Mouse (Mus musculus) megakaryocyte, embryonic 14.5 days (primary cell): ENCODE results near the gene Phkb. TPM values are rescaled to one million over a fixed set of nuclear protein-coding genes. Genes with fewer than 3 reads are reported as not detected.
"Not testable (repeated sequence)": the region's sequence is repeated elsewhere in the genome, so short reads cannot be mapped to it uniquely, and the experiment has no call there.

ENCODE experiments used
- H3K27me3 ChIP-seq: replicated peaks from 2 replicates; pipeline ENCODE3; 2012; ENCODE audit warnings: inconsistent platforms
- H3K36me3 ChIP-seq: replicated peaks from 2 replicates; pipeline ENCODE3; 2012; ENCODE audit warnings: low read length, inconsistent platforms, mixed read lengths
- H3K4me1 ChIP-seq: 2 replicates; pipeline ENCODE4 v1.6.1; 2012; ENCODE audit warnings: inconsistent platforms
- H3K4me3 ChIP-seq: replicated peaks from 2 replicates; pipeline ENCODE3; 2012; ENCODE audit warnings: moderate library complexity, mild to moderate bottlenecking, inconsistent platforms
- H3K9me3 ChIP-seq: 2 replicates; pipeline ENCODE4 v1.6.1; 2012; ENCODE audit warnings: inconsistent platforms
- FLI1 ChIP-seq: IDR thresholded peaks from 2 replicates; pipeline ENCODE4 v1.6.1; 2012; ENCODE audit warnings: low read length, inconsistent platforms, mixed read lengths
- GATA1 ChIP-seq: IDR thresholded peaks from 3 replicates; pipeline ENCODE4 v1.6.1; 2012; ENCODE audit warnings: mixed read lengths, low read length, inconsistent platforms, borderline replicate concordance
- polyA plus RNA-seq: library from polyadenylated mRNA; stranded (reverse); fragments of >175 nt; gene quantifications from 2 replicates; pipeline ENCODE4 v1.2.3, GENCODE M21; 2012; ENCODE audit warnings: low replicate concordance; ENCODE audit not compliant: insufficient read depth

Phkb gene
- polyA plus RNA-seq = 1.7 and 2.5 TPM in 2 replicates

DNA sequence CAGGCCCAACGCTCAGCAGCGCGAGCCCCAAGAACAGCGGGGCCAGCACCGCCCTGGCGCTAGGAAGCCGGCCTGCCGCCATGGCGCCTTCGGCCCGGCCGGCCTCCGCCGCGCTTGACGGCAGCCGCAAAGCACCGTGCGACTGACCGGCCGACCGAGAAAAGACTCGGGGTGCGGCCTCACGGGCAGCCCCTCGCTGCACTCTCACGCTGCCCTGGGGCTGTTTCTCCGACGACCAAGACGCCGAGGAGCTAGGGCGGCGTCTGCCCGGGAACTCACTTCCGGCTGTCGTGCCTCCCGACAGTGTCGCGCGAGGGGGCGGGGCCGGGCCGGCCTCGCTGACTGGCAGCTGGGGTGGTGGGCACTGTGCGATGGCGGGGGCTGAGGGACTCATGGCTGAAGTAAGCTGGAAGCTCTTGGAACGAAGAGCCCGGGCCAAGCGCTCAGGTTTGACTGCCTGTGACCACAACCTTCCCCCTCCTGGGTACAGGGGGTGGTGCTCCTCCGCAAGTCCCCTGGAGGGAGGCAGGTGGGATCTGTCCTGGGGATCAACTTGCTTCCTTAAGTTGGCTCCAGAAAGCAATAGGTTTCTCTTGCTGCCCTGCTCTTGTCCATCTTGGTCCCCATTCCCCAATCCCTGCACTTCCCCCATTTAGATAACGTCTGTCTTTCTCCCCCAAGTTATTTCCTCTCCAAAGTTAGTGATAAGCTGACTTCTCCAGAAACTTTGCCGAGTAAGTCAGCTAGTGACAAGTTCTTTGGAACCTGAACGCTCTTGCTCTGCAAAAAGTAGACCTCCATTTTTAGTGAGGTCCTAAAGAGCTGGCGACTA, at the start of gene Phkb, which contains the start of gene Itfg1:
Gene Phkb, plus strand, starts transcription at position 303 of the 832 bp plus-strand sequence.
Gene Itfg1, minus strand, starts transcription at position 265 of the 832 bp plus-strand sequence.
- TF ChIP-seq GATA1 = no peak
- no peak for TF ChIP-seq FLI1
- no peaks in the 10 kb centered on the region for H3K9me3 ChIP-seq
- H3K4me3 ChIP-seq = peak within 1 kb of the TSS; percentile 96
- H3K4me1 ChIP-seq = peaks cover 35% of the 10 kb centered on the region
- no peaks in the 10 kb centered on the region for H3K27me3 ChIP-seq
- H3K36me3 ChIP-seq = peaks cover 30% of the 10 kb centered on the region

DNA sequence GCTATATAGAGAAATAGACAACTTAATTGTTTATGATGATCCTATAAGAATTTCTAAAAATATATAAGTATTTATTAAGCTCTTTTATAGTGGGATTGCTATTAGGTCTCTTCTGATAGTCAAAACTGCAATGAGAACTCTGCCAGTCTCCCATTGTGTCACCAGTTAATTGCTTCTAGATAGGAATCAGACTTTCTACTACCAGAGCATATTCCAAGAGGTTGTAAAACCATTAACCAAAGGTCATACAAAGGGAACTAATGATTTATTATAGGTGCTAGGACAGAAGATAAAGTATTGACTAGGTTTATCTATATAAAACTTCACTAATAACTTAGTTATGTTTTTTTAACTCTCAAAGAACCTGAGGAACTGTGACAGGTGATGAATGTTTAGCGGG, 44.4 kb upstream of the Phkb start:
- Histone ChIP-seq H3K4me1 (peaks cover 13% of the 10 kb centered on the region), H3K36me3 (peaks cover 62% of the 10 kb centered on the region)
- not testable (repeated sequence) for H3K27me3 ChIP-seq, H3K9me3 ChIP-seq, H3K4me3 ChIP-seq

DNA sequence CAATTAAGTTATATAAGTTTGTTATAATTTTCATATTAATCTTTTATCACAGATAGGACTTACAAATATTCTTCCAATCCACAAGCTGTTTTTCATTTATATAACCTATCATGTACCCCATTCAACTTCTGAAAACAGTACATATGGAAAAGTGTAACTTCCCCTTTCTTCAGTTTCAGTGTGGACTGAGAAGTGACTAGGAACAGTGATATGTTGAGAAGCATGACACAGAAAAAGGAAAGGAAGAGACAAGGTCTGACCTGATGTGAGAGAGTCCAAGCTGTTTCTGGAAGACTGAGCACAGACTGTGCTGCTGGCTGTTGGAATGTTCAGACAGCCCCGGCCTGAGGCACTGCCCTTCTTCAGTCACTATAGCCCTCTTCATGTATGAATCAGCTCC, 40.6 kb upstream of the Phkb start:
- no peaks in the 10 kb centered on the region for H3K9me3 ChIP-seq
- peaks cover 13% of the 10 kb centered on the region for H3K4me1 ChIP-seq
- no peaks in the 10 kb centered on the region for H3K27me3 ChIP-seq
- H3K36me3 ChIP-seq = peaks cover 41% of the 10 kb centered on the region
- TF ChIP-seq FLI1 = no peak
- TF ChIP-seq GATA1 = no peak
- no peak overlapping the region for H3K4me3 ChIP-seq

DNA sequence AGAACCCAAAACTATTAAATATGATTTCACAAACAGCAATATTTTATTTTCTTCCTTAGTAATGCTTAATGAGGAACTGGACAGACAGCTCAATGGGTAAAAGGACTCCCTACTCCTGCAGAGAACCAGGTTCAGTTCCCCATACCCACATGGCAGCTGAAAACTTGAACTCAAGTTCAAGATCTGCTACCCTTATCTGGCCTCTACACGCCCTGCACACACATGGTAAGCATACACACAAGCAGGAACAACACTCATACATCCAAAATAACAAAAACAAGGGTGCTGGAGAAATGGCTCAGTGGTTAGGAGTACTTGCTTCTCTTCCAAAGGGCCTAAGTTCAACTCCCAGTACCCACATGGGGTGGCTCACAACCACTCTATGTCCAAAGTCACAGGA, 39.4 kb upstream of the Phkb start:
- Histone ChIP-seq H3K4me1 (peaks cover 8% of the 10 kb centered on the region), H3K4me3 (no peak overlapping the region), H3K27me3 (no peaks in the 10 kb centered on the region), H3K9me3 (no peaks in the 10 kb centered on the region), H3K36me3 (peaks cover 35% of the 10 kb centered on the region)
- TF ChIP-seq FLI1 (no peak), GATA1 (no peak)

DNA sequence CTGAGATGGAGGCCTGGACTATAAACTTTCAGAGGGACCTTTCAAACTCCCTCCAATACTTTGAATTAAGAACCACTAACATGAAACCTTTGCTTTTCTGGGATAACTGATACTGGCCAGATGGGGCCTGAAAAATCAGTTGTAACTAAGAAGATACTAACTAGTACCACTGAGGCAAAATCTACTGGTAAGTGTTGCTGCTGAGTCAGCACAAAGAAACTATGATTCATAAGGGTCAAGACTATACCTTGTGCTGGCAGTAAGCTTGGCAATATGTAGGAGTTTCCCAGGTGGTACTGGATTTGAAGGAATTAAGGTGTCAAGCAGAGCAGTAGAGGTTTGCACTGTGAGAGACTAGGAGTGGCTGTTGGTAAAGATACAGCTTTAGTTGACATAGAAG, 27.1 kb upstream of the Phkb start:
- no peaks in the 10 kb centered on the region for H3K9me3 ChIP-seq

DNA sequence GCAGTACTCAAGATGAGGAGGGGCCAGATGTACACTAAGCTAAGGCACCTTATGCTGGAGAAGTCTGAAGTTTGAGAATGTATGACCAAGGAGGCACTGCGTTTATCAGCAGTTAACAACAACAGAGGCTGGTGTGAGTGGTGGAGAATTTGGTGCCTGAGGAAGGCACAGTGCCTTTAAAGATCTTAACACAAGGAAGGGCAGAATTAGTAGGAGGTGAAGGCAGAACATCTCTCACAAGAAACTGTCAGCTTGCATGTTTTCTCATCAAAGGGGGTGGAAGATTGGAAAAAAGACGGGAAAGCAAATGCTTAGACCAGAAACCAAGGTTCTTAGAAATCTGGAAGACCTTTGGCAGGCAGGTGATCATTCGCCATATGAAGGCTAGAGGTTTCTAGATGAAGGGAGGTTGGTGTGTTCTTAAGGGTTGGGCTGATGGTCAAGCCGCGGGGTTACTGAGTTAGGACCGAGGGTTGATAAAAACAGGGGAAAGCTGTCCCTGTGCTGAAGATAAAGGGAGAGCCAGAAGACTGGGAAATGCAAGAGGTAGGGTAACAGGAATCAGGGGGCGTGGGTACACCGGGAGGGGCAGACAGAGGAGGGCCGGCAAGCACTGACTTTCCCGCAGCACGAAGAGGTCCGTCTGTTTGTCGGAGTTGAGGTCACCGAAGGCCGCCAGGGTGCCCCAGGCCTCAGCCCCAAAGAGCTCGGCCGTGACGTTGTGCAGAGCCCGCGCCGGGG, 673 bp upstream of the Phkb start:
- H3K4me1 ChIP-seq = peaks cover 30% of the 10 kb centered on the region
- peak overlapping the region; percentile 96 for H3K4me3 ChIP-seq
- peaks cover 38% of the 10 kb centered on the region for H3K36me3 ChIP-seq
- no peak for TF ChIP-seq GATA1
- TF ChIP-seq FLI1 = no peak
- no peaks in the 10 kb centered on the region for H3K9me3 ChIP-seq
- H3K27me3 ChIP-seq = no peaks in the 10 kb centered on the region

More for the DNA sequence above, 27.1 kb upstream of the Phkb start:
- Histone ChIP-seq H3K4me1 (peaks cover 8% of the 10 kb centered on the region; the same call in 1 of the 2 replicates), H3K36me3 (peaks cover 42% of the 10 kb centered on the region), H3K27me3 (no peaks in the 10 kb centered on the region), H3K4me3 (no peak overlapping the region)
- TF ChIP-seq FLI1 = no peak

DNA sequence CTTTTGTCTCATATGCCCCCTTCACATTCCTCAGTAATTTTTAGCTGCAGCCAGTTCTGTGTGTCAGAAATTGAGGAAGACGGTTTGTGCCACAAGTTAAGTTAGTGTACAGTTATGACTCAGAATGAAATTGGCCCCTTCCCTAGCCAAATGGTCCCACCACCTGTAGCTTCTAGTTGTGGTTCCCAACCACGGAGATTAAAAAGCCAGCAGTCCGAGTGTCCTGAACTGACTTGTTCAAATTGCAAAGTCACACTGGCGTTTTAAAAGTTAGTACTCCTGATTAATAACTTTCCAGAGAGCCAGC, 683 bp downstream of the Phkb start:
- H3K36me3 ChIP-seq = peaks cover 24% of the 10 kb centered on the region

DNA sequence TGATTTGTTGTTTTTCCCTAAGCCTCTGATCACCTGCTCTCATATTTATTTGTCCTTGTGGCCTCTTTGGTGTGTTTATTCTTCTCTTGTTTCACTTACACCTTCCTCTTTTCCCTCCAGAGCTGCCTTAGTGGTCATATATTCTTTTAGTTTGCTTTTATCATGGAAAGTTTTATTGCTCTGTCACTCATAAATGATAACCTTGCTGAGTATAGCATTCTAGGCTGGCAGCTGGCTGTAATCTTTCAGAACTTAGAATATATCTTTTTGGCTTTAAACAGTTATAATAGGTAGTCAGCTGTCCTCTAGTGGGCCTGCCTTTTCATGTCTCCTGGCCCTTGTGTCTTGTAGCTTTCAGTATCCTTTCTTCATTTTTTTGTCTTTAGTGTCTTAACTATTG, 5.1 kb downstream of the Phkb start:
- TF ChIP-seq FLI1 = no peak
- TF ChIP-seq GATA1 = no peak
- H3K36me3 ChIP-seq = peaks cover 28% of the 10 kb centered on the region
- H3K9me3 ChIP-seq = no peaks in the 10 kb centered on the region
- H3K27me3 ChIP-seq = no peaks in the 10 kb centered on the region
- H3K4me1 ChIP-seq = peaks cover 39% of the 10 kb centered on the region
- H3K4me3 ChIP-seq = no peak overlapping the region

More for the DNA sequence above, 683 bp downstream of the Phkb start:
- Histone ChIP-seq H3K4me3 (peak overlapping the region; percentile 96), H3K27me3 (no peaks in the 10 kb centered on the region), H3K4me1 (peaks cover 41% of the 10 kb centered on the region), H3K9me3 (no peaks in the 10 kb centered on the region)
- TF ChIP-seq FLI1 = no peak
- TF ChIP-seq GATA1 = no peak

DNA sequence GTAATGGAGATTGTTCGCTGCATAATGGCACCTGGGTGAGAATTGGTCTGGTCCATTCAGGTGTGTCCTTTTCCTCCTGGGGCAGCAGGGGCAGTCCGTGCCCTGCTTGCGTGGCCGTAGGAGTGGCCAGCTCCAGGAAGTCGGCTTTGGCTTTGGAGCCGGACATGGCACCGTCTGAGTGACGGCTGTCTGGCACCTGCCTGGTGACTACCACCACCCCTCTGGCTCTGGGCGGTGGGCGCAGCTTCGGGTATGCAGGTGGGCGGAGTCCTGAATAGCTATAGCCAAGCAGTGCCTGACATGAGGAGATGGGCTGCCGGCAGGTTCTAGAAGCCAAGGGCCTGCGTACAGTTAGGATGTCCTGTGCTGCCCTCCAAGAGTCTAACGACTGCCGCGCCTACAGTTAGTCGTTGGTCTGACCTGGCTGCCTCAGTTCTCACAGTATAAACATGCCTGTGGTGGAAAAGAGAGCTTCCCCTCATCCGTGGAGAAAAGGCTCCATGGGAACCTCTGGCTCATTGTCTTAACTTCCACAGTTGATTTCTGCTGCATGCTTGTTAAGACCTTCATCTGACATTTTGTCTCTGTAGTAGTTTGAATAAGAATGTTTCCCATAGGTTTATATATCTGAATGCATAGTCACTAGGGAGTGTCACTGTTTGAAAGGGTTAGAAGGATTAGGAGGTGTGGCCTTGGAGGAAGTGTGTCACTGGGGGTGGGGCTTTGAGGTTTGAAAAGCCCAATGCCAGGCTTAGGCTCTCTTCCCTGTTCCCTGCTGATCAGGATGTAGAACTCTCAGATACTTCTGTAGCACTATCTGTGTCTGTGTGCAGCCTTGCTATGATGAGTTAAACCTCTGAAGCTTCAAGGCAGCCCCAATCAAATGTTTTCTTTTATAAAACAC, 13.7 kb downstream of the Phkb start:
- peaks cover 46% of the 10 kb centered on the region for H3K4me1 ChIP-seq
- H3K4me3 ChIP-seq = no peak overlapping the region
- H3K27me3 ChIP-seq = no peaks in the 10 kb centered on the region
- peaks cover 46% of the 10 kb centered on the region for H3K36me3 ChIP-seq
- TF ChIP-seq FLI1 = no peak
- no peak for TF ChIP-seq GATA1
- no peaks in the 10 kb centered on the region for H3K9me3 ChIP-seq

DNA sequence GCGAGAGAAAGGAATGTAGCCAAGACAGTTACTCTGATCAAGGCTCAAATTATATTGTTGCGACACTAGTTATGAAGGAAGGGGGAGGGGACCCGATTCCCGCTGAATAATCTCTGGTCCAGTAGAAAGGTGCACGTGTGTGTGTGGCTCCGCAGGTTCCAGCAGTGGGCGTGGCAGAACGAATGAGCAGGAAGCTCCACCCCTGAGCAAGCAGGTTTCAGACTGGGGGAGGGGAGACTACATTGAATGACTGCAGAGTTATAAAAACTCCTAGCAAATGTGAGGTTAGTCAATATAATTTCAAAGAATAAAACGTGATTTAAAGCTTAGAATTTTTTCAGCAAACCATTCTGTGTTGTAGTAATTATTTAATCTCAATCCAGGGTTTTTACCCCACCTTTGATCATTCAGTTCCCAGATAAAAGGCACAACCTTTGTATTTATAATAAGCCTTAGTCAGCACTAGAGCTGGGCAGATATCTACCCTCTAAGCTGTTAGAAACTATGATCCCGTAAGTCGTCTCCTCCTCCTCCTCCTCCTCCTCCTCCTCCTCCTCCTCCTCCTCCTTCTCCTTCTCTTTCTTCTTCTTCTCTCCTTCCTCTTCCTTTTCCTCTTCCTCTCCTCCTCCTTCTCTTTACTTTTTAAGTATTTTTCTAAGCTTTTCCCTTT, 16.6 kb downstream of the Phkb start:
- H3K9me3 ChIP-seq, H3K4me3 ChIP-seq, H3K27me3 ChIP-seq: not testable (repeated sequence)
- Histone ChIP-seq H3K4me1 (peaks cover 35% of the 10 kb centered on the region), H3K36me3 (peaks cover 29% of the 10 kb centered on the region)
